Mouse (Mus musculus) bone marrow, adult 2 months (tissue): ENCODE results near the gene Pds5a. TPM values are rescaled to one million over a fixed set of nuclear protein-coding genes. Genes with fewer than 3 reads are reported as not detected.
"Not testable (repeated sequence)": the region's sequence is repeated elsewhere in the genome, so short reads cannot be mapped to it uniquely, and the experiment has no call there.

Experiments used
- H3K27ac ChIP-seq: fragments of 200-500 bp; 2 replicates; pipeline ENCODE4 v1.5.1; 2012; ENCODE audit warnings: low read depth, mild to moderate bottlenecking, control low read depth, inconsistent platforms, low read length; ENCODE audit not compliant: control insufficient read depth, poor library complexity, insufficient read depth
- H3K4me1 ChIP-seq: fragments of 200-500 bp; 2 replicates; pipeline ENCODE4 v1.6.1; 2011; ENCODE audit warnings: low read length; ENCODE audit not compliant: control insufficient read depth, insufficient read depth
- H3K4me3 ChIP-seq: fragments of 200-500 bp; replicated peaks from 2 replicates; pipeline ENCODE3; 2011; ENCODE audit warnings: mild to moderate bottlenecking, low read depth, low read length, control low read depth; ENCODE audit not compliant: control insufficient read depth
- CTCF ChIP-seq: fragments of 200-500 bp; IDR thresholded peaks from 2 replicates; pipeline ENCODE4 v1.5.1; 2011; ENCODE audit warnings: low read length, control low read depth; ENCODE audit not compliant: control insufficient read depth, insufficient read depth
- POLR2A ChIP-seq: fragments of 200-500 bp; IDR thresholded peaks from 2 replicates; pipeline ENCODE4 v1.6.1; 2011; ENCODE audit warnings: low read depth, mild to moderate bottlenecking, control low read depth, low read length, borderline replicate concordance; ENCODE audit not compliant: control insufficient read depth
- WGBS: fragments of 180-500 bp; shearing (Covaris S2); methylation state at CpG from one replicate; pipeline ENCODE4 v1.1.7; 2018; 5-methylcytosine and 5-hydroxymethylcytosine counted together
- polyA plus RNA-seq: library from polyadenylated mRNA; stranded (reverse); fragments of >200 nt; gene quantifications from 2 replicates; pipeline ENCODE4 v1.2.4, GENCODE M21; 2011; ENCODE audit warnings: low replicate concordance; ENCODE audit not compliant: missing spikeins, insufficient read depth, insufficient read length

Pds5a gene
- polyA plus RNA-seq: 61.1 and 72.3 TPM in 2 replicates

- peak within 1 kb of the TSS; percentile 99 for H3K27ac ChIP-seq
- peak within 1 kb of the TSS; percentile 74 for H3K4me3 ChIP-seq
- TF ChIP-seq CTCF (peak; percentile 40; the same call in 1 of the 2 replicates), POLR2A (peak; percentile 36; the same call in 1 of the 2 replicates)
- WGBS: 3% methylated on average over 140 of the region's 140 CpGs
- peaks cover 4% of the 10 kb centered on the region for H3K4me1 ChIP-seq
Measured at GRCm38 (mm10) chr5:65697836-65698758, at the start of gene Pds5a. Gene Pds5a, minus strand, starts transcription at chr5:65698273.

DNA sequence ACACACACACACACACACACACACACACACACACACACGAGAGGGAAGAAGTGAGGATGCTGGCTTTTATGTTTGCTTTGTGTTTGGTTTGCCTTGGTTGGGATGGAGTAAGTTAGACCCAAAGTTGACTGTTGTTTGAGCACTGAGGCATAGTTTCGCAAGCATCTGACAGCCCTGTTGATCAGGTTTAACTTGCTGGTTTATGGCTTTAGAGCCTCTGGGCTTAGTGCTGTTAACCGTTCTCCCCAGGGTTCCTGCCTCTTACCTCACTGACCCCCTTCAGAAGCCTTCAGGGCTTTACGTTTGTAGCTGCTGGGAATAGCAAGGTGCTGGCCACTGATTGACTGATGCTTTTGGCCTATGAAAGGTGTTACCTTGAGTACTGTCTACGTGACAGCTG is 48.8 kb upstream of the Pds5a start:
- Histone ChIP-seq H3K4me1 (no peaks in the 10 kb centered on the region), H3K4me3 (no peak overlapping the region), H3K27ac (no peak overlapping the region)
- 82% methylated on average over 5 of the region's 5 CpGs for WGBS
- TF ChIP-seq POLR2A: no peak
- no peak for TF ChIP-seq CTCF

DNA sequence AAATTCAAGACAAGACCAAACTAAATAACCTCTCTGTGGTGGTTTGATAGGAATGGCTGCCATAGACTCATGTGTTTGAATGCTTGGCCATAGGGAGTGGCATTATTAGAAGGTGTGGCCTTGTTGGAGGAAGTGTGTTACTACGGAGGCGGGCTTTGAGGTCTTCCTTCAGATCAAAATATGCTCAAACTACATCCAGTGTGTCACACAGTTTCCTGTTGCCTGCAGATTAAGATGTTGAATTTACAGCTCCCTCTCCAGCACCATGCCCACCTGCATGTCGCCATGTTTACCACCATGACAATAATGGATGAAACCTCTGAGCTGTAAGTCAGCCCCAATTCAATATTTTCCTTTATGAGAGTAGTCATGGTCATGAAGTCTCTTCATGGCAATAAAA is 41.3 kb upstream of the Pds5a start:
- 49% methylated on average over 3 of the region's 3 CpGs for WGBS
- TF ChIP-seq POLR2A (no peak), CTCF (no peak)
- no peak overlapping the region for H3K4me3 ChIP-seq
- H3K4me1 ChIP-seq: peaks cover 1% of the 10 kb centered on the region; the same call in 1 of the 2 replicates
- H3K27ac ChIP-seq: no peak overlapping the region

GRCm38 (mm10) chr5:65735601-65736000 is 37.5 kb upstream of the Pds5a start:
- whole genome bisulfite sequencing: 68% methylated on average over 2 of the region's 2 CpGs
- Histone ChIP-seq H3K4me1 (peaks cover 1% of the 10 kb centered on the region; the same call in 1 of the 2 replicates), H3K4me3 (no peak overlapping the region), H3K27ac (no peak overlapping the region)
- TF ChIP-seq CTCF (no peak), POLR2A (no peak)

DNA sequence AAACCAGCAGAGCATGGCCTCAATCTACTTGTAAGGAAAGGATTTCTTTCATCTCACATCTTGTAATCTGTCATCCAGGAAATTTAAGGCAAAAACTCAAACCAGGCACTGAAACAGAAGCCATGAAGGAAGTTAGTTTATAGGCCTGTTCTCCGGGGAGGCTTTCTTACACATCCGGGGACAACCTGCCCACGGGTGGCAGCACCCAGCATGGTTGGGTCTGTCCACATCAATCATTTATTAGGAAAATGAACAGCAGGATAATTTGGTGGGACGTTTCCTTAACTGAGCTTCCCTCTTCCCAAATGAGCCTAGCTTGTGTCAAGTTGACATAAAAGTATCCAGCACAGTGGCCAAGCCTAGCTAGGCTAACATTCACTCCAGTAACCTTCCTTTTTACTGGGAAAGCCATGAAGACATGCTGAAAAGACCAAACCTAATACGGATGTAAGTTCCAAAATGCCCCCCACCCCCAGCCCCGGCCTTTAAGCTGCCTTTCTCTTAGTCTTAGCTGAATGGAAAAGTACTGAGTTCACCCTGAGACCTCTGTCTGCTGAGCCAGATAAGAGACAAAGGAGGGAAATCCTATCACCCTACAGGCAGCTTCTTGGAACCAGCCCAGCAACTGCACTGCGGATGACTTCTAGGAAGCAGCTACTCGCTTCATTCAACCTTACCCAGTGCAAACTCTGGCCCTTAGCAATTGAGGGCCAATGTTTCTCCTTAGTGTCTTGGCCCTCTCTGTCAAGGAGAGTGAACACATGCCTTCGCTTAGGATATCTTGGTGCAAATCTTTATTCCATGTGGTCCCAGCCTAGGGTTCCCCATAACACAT is 33.3 kb upstream of the Pds5a start:
- H3K4me3 ChIP-seq: no peak overlapping the region

DNA sequence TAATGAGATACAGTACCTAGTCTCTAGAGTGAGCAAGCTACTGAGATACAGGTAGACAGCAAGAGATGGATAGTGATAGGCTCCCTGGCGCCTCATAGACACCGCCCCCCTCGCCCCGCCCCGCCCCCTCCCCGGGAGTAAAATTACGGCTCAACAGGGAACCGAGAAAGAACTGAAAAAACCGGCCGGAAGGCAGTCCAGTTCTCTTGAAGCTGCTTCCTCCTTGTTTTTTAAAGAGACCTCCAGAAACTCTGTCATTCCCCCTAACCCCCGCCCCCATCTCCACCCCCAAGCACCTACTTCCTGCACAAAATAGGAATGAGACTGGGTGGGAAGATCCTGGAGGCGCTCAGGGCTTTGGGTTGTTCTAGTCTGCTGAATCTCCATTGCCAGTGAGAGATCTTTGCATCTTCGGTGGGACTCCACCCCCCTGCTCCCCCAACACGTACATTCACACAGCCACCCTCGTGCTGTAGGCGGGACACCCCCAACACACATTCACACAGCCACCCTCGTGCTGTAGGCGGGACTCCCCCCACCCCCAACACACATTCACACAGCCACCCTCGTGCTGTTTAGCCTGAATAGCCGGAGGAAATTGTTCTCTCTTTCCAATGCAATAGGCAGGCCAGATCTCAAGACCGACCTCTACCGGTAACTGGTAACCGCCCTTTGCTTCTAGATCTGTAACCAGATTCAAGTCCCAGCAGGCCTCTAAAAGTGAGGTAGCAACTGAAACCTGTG is 26.4 kb upstream of the Pds5a start:
- Histone ChIP-seq H3K4me3 (peak overlapping the region; percentile 70), H3K4me1 (no peaks in the 10 kb centered on the region; the same call in 1 of the 2 replicates), H3K27ac (peak overlapping the region; percentile 87)
- no peak for TF ChIP-seq CTCF
- TF ChIP-seq POLR2A: no peak
- under 1% methylated on average over 23 of the region's 23 CpGs for WGBS

More for the DNA sequence above, 33.3 kb upstream of the Pds5a start:
- 26% methylated on average over 9 of the region's 9 CpGs for WGBS
- peak overlapping the region; percentile 30; the same call in 1 of the 2 replicates for H3K27ac ChIP-seq
- no peaks in the 10 kb centered on the region; the same call in 1 of the 2 replicates for H3K4me1 ChIP-seq
- TF ChIP-seq POLR2A (no peak), CTCF (no peak)

- Histone ChIP-seq H3K4me3 (no peak overlapping the region), H3K4me1 (no peaks in the 10 kb centered on the region; the same call in 1 of the 2 replicates), H3K27ac (no peak overlapping the region)
- WGBS: 42% methylated on average over 3 of the region's 3 CpGs
- TF ChIP-seq POLR2A (no peak), CTCF (no peak)
Measured at GRCm38 (mm10) chr5:65718368-65718767, 20.3 kb upstream of the Pds5a start.

- H3K4me1 ChIP-seq, H3K4me3 ChIP-seq, H3K27ac ChIP-seq: not testable (repeated sequence)
- WGBS: 83% methylated on average over 8 of the region's 8 CpGs
Measured at GRCm38 (mm10) chr5:65717903-65718211, 19.8 kb upstream of the Pds5a start.
